Mouse (Mus musculus): ENCODE measurements at regions not wholly inside any gene's neighbourhood (a gene's known extent, or its start where the extent isn't known, plus 50 kb on each side); places are given as distances from the start of the nearest gene placed in this dataset.

- no peak for DNase-seq (ENCODE audit: low read depth, low spot score)
Measured at GRCm38 (mm10) chr2:178805283-178805682, 375.0 kb downstream of the Cdh26 start.

GRCm38 (mm10) chr2:178821552-178821951, 391.2 kb downstream of the Cdh26 start:
- DNase-seq (ENCODE audit: low read depth, low spot score): no peak

- no peak for DNase-seq (ENCODE audit: low read depth, low spot score)
Measured at GRCm38 (mm10) chr2:178830313-178830712, 400.0 kb downstream of the Cdh26 start.

- DNase-seq (ENCODE audit: low read depth, low spot score): no peak
Measured at GRCm38 (mm10) chr2:178834986-178835385, 404.7 kb downstream of the Cdh26 start.

GRCm38 (mm10) chr2:178838571-178838970, 408.2 kb downstream of the Cdh26 start:
- no peak for DNase-seq (ENCODE audit: low read depth, low spot score)

- no peak for DNase-seq (ENCODE audit: low read depth, low spot score)
Measured at GRCm38 (mm10) chr2:178840975-178841374, 410.6 kb downstream of the Cdh26 start.

- no peak for DNase-seq (ENCODE audit: low read depth, low spot score)
Measured at GRCm38 (mm10) chr2:178842595-178842994, 412.3 kb downstream of the Cdh26 start.

GRCm38 (mm10) chr2:178843458-178843857, 413.1 kb downstream of the Cdh26 start:
- no peak for DNase-seq (ENCODE audit: low read depth, low spot score)

GRCm38 (mm10) chr2:178844561-178844960, 414.2 kb downstream of the Cdh26 start:
- DNase-seq (ENCODE audit: low read depth, low spot score): no peak

- DNase-seq (ENCODE audit: low read depth, low spot score): no peak
Measured at GRCm38 (mm10) chr2:178850320-178850719, 420.0 kb downstream of the Cdh26 start.

GRCm38 (mm10) chr2:178850769-178851168, 420.4 kb downstream of the Cdh26 start:
- DNase-seq (ENCODE audit: low read depth, low spot score): no peak

- no peak for DNase-seq (ENCODE audit: low read depth, low spot score)
Measured at GRCm38 (mm10) chr2:178854012-178854411, 423.7 kb downstream of the Cdh26 start.

- no peak for DNase-seq (ENCODE audit: low read depth, low spot score)
Measured at GRCm38 (mm10) chr2:178854760-178855159, 424.4 kb downstream of the Cdh26 start.

- no peak for DNase-seq (ENCODE audit: low read depth, low spot score)
Measured at GRCm38 (mm10) chr2:178862620-178863019, 432.3 kb downstream of the Cdh26 start.

- DNase-seq (ENCODE audit: low read depth, low spot score): no peak
Measured at GRCm38 (mm10) chr2:178867086-178867485, 436.8 kb downstream of the Cdh26 start.

GRCm38 (mm10) chr2:178869160-178869559, 438.8 kb downstream of the Cdh26 start:
- DNase-seq (ENCODE audit: low read depth, low spot score): no peak

GRCm38 (mm10) chr2:178878436-178878835, 448.1 kb downstream of the Cdh26 start:
- DNase-seq (ENCODE audit: low read depth, low spot score): no peak

- DNase-seq (ENCODE audit: low read depth, low spot score): no peak
Measured at GRCm38 (mm10) chr2:178885686-178886085, 455.4 kb downstream of the Cdh26 start.

GRCm38 (mm10) chr2:178888704-178889103, 458.4 kb downstream of the Cdh26 start:
- DNase-seq (ENCODE audit: low read depth, low spot score): no peak

- DNase-seq (ENCODE audit: low read depth, low spot score): no peak
Measured at GRCm38 (mm10) chr2:178902397-178902796, 472.1 kb downstream of the Cdh26 start.

GRCm38 (mm10) chr2:178909325-178909724, 479.0 kb downstream of the Cdh26 start:
- no peak for DNase-seq (ENCODE audit: low read depth, low spot score)

- DNase-seq (ENCODE audit: low read depth, low spot score): no peak
Measured at GRCm38 (mm10) chr2:178911646-178912045, 481.3 kb downstream of the Cdh26 start.

GRCm38 (mm10) chr2:178916316-178917033, 486.1 kb downstream of the Cdh26 start:
- no peak for DNase-seq (ENCODE audit: low read depth, low spot score)
